Mouse (Mus musculus) liver, adult 2 months (tissue): ENCODE measurements around the gene Esf1.

Experiments
- CTCF ChIP-seq: fragments of 200-500 bp; IDR thresholded peaks from 2 replicates; pipeline ENCODE4 v1.5.1; 2011; ENCODE audit warnings: low read depth, low read length, control low read depth
- POLR2A ChIP-seq: fragments of 200-500 bp; IDR thresholded peaks from 2 replicates; pipeline ENCODE4 v1.6.1; 2011; ENCODE audit warnings: low read length, control low read depth; ENCODE audit not compliant: insufficient read depth; ENCODE audit errors: extremely low read depth

DNA sequence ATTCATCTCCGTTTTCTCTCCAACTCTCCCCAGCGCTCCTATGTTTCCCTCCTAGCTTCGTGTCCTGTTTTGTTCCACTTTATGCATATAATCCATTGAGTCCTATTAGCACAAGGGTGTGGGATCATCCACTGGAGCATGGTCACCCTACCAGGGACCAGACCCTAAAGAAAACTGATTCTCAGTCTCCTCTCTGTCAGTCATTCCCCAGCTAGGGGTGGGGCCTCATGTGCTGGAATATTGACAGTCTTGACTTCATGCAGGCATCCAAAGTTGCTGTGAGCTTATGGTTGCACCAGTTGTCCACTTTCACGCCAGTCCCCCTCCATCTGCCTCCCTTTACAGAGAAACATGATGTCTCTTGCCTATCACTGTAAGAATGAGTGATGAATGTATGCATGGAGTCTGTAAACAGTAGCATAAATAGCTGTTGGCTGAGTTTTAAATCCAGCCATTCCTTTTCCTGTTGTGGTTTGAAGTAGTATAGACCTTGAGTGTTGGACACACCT is 44.2 kb upstream of the Esf1 start:
- TF ChIP-seq CTCF (no peak), POLR2A (no peak)
